Mouse (Mus musculus) midbrain, embryonic 14.5 days (tissue): ENCODE measurements around the gene Lrp11. TPM values are rescaled to one million over a fixed set of nuclear protein-coding genes. Genes with fewer than 3 reads are reported as not detected.

ENCODE experiments used
- ATAC-seq: fragments of 200-750 bp; cut with Nextera tagmentation; 2 replicates; pipeline ENCODE4 v1.8.0; 2017; ENCODE audit warnings: moderate number of reproducible peaks, moderate library complexity; ENCODE audit not compliant: low FRiP score, low TSS enrichment
- DNase-seq: peaks from one replicate; pipeline ENCODE4 v3.0.0-alpha.2; 2015
- H3K27ac ChIP-seq: fragments of 300-500 bp; sonication (generic); replicated peaks from 2 replicates; pipeline ENCODE4 v1.5.1; 2014; ENCODE audit warnings: mild to moderate bottlenecking, low read depth, low read length, moderate library complexity
- H3K27me3 ChIP-seq: fragments of 300-500 bp; sonication (generic); 2 replicates; pipeline ENCODE4 v1.6.1; 2014; ENCODE audit warnings: low read length, control low read depth, mixed read lengths; ENCODE audit not compliant: control insufficient read depth, insufficient read depth
- H3K36me3 ChIP-seq: fragments of 300-500 bp; sonication (generic); 2 replicates; pipeline ENCODE4 v1.6.1; 2014; ENCODE audit warnings: low read length, control low read depth; ENCODE audit not compliant: control insufficient read depth, insufficient read depth
- H3K4me1 ChIP-seq: fragments of 300-500 bp; sonication (generic); 2 replicates; pipeline ENCODE4 v1.6.1; 2014; ENCODE audit warnings: mild to moderate bottlenecking, antibody characterized with exemption, low read length, control low read depth; ENCODE audit not compliant: control insufficient read depth, insufficient read depth
- H3K4me2 ChIP-seq: fragments of 300-500 bp; sonication (generic); 2 replicates; pipeline ENCODE4 v1.6.1; 2014; ENCODE audit warnings: mild to moderate bottlenecking, low read length, moderate library complexity
- H3K4me3 ChIP-seq: fragments of 300-500 bp; sonication (generic); replicated peaks from 2 replicates; pipeline ENCODE4 v1.5.1; 2014; ENCODE audit warnings: low read depth, low read length
- H3K9ac ChIP-seq: fragments of 300-500 bp; sonication (generic); replicated peaks from 2 replicates; pipeline ENCODE4 v1.6.1; 2014; ENCODE audit warnings: mild to moderate bottlenecking, low read length, moderate library complexity
- H3K9me3 ChIP-seq: fragments of 300-500 bp; sonication (generic); 2 replicates; pipeline ENCODE4 v1.6.1; 2016; ENCODE audit warnings: low read length, control low read depth, mixed read lengths; ENCODE audit not compliant: control insufficient read depth
- WGBS: fragments of 180-500 bp; shearing (Covaris S2); extraction: QIAGEN DNeasy Blood & Tissue Kit; methylation state at CpG from one replicate; pipeline ENCODE4 v1.1.7; 2014; 5-methylcytosine and 5-hydroxymethylcytosine counted together
- polyA plus RNA-seq: library from polyadenylated mRNA; unstranded; fragments of >200 nt; fragmentation: Nextera tagmentation; extraction: Ambion mirVana; gene quantifications from 2 replicates; pipeline ENCODE4 v1.2.1, GENCODE M21; 2014

Gene Lrp11
- 30.9 and 36.6 TPM in 2 replicates for polyA plus RNA-seq

DNA sequence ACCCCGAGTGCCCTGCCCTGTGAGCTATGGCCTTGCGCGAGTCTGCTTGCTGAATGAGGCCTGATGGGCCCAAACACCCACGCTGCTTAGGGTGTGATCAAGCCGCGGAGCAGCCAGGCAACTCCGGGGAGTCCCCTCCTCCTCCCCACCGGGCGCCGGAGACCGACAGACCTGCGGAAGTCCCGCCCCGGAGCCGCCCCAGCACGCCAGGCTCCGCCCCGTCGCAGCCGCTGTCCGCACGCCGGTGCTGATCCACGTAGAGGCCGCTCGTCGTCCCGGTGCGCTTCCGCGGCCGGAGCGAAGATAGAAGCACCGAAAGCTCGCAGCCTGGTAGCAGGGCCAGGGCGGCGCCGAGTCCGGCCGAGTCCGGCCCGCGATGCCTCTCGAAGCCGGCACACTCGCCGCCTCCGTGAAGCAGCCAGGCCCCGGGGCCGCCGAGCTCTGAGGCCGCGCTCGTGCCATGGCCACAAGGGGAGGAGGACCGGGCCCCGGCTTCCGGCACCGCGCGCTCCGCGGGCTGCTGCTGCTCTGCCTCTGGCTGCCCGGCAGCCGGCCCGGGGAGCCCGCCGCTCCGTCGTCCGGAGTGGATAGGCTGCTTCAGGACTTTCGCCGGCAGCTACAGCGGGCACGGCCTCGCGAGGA is at the start of gene Lrp11:
Gene Lrp11 (plus strand): TSS at position 209 of the 642 bp plus-strand sequence.
- ATAC-seq (peak; percentile 95), DNase-seq (peak; percentile 93)
- H3K36me3 ChIP-seq, result no peaks in the 10 kb centered on the region
- peak within 1 kb of the TSS; percentile 91 for H3K27ac ChIP-seq
- no peaks in the 10 kb centered on the region for H3K27me3 ChIP-seq
- under 1% methylated on average over 76 of the region's 76 CpGs for WGBS
- peak within 1 kb of the TSS; percentile 98 for H3K4me2 ChIP-seq
- H3K4me1 ChIP-seq, result peaks cover 25% of the 10 kb centered on the region
- peak within 1 kb of the TSS; percentile 87 for H3K4me3 ChIP-seq
- H3K9me3 ChIP-seq, result no peaks in the 10 kb centered on the region
- peak within 1 kb of the TSS; percentile 90 for H3K9ac ChIP-seq

DNA sequence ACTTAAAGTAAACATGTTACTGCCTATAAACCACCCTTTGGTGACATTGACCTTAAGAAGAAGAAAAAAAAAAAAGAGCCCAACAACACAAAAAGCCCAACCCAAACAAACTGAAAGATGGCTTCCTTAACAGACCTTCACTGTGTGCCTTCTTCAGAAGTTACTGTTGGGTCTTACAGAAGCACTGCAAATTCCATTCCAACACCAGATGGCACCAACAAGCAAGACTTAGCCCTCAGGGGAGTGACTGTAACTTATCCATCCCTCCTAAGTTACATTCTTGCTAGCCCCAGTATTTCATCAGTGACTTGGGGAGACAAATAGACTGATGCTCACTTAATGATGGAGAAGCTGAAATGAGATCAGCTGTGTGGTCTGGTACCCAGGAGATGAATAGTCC is 11.6 kb upstream of the Lrp11 start:
- H3K4me1 ChIP-seq, result no peaks in the 10 kb centered on the region
- no peak overlapping the region for H3K4me3 ChIP-seq
- no peaks in the 10 kb centered on the region for H3K9me3 ChIP-seq
- no peak overlapping the region for H3K9ac ChIP-seq
- peak; percentile 33 for DNase-seq
- H3K27me3 ChIP-seq, result no peaks in the 10 kb centered on the region
- H3K36me3 ChIP-seq, result no peaks in the 10 kb centered on the region
- H3K4me2 ChIP-seq, result no peak overlapping the region
- ATAC-seq, result no peak
- no peak overlapping the region for H3K27ac ChIP-seq

DNA sequence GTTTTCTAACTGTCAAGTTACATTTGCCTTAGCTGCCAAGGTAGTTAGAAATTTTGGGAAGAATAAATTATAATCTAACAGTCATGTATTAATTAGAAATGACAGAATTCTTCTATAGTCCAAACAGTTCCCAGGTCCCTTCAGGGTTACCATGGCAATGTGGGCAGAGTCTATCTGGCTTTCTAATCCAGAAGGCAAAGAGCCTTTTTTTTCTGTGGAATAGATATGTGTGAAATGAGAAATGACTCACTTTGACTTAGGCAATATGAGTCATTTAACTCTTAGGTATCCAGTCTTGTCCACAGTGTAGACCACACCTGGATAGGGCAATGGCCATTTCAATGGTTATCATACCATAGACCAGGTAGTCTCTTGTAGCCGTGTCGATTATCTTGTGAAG is 8.2 kb upstream of the Lrp11 start:
- Histone ChIP-seq H3K9ac (no peak overlapping the region), H3K4me3 (no peak overlapping the region), H3K4me2 (no peak overlapping the region), H3K36me3 (no peaks in the 10 kb centered on the region), H3K4me1 (no peaks in the 10 kb centered on the region), H3K27me3 (no peaks in the 10 kb centered on the region), H3K9me3 (no peaks in the 10 kb centered on the region), H3K27ac (no peak overlapping the region)
- DNase-seq, result no peak
- WGBS, result 91% methylated on average over 2 of the region's 2 CpGs
- no peak for ATAC-seq

DNA sequence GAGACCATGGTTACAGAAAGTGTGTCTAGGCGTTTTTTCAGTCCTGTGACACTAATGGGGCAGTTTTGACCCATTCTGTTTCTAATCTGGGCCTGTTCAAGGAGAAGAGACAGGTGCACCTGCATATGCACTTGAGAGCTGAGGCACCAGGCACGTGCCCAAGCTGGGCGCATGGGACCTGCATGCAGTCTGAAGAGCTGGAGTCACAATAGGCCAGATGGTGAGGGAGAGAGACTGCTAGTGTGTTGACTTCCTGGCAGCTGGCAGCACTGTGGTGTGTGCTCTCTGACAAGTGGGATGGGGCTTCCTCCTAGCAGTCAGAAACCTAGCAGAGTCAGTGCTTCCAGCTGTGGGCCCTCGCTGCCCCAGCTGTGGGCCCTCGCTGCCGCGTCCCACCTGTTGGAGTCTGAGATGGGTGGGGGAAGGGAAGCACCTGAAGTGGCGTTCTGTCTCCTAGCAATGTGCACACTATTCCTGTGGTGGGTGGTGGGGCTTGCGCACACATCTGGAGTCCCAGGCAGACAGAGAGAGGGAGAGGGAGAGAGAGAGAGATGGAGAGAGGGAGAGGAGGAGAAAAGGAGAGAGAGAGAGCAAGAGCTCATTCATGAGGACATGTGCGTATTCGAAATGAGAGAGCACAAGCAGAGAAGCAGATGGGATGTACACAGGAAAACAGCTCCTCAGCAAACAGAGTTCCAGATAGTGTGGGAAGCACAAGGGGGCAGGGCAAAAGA is 7.3 kb upstream of the Lrp11 start:
- 48% methylated on average over 11 of the region's 11 CpGs for WGBS
- H3K4me2 ChIP-seq, result no peak overlapping the region
- H3K4me1 ChIP-seq, result no peaks in the 10 kb centered on the region
- ATAC-seq, result peak; percentile 66
- DNase-seq, result no peak
- no peak overlapping the region for H3K27ac ChIP-seq
- H3K36me3 ChIP-seq, result no peaks in the 10 kb centered on the region
- H3K9ac ChIP-seq, result no peak overlapping the region
- H3K27me3 ChIP-seq, result no peaks in the 10 kb centered on the region
- H3K4me3 ChIP-seq, result no peak overlapping the region
- no peaks in the 10 kb centered on the region for H3K9me3 ChIP-seq

DNA sequence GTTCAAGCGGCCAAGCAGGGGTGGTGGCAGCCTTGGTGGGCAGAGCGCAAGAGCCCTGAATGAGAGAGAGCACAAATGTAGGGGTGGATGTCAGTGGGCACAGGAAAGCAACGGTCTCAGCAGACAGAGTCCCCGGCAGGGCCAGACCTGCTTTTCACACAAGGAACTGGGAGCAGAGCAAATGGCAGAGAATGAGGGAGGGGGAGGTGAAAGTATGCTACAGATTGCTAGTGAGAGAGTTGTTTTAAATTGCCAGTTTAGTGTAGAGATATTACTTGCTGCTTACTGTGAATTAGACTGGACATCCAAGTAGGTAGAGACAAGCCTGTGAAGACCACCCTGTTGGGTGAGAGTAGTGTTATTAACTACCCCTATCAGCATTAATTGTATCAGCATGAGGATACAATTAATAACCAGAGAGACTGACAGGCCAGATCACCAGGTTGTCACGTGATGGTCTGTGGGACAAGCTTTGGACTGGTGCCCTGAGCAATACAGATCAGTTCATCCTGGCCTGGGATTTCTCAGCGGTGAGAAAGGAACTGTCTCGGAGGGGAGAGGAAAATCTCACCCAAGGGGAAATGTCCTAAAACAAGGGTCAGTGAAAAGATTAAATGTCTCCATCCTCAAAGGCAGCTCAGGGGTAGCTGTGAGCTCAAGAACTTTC is 6.6 kb upstream of the Lrp11 start:
- ATAC-seq, result no peak
- no peak for DNase-seq
- no peak overlapping the region for H3K4me3 ChIP-seq
- H3K9me3 ChIP-seq, result no peaks in the 10 kb centered on the region
- 58% methylated on average over 7 of the region's 7 CpGs for WGBS
- no peaks in the 10 kb centered on the region for H3K27me3 ChIP-seq
- no peak overlapping the region for H3K9ac ChIP-seq
- no peaks in the 10 kb centered on the region for H3K4me1 ChIP-seq
- H3K36me3 ChIP-seq, result no peaks in the 10 kb centered on the region
- H3K27ac ChIP-seq, result no peak overlapping the region
- no peak overlapping the region for H3K4me2 ChIP-seq

DNA sequence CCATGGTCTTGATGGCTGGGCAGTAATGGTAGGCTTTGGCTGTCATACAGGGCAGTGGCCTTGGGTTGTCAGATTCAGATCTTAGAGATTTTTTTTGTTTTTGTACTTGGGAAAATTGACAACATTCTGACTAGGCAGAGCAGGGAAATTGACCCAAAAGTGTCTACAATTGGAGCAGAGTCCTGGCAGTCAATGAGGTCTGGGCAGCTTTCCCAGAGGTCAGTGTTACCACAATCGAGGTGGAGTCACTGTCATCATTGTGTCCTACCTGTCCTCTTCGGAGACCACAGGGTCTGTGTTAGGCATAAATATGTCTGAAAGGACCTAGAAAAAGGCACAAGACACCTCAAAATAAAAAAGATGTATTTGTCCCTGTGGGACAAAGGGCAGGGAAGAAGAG is 2.8 kb upstream of the Lrp11 start:
- WGBS, result 72% methylated on average over 2 of the region's 2 CpGs
- no peak for DNase-seq
- Histone ChIP-seq H3K27me3 (no peaks in the 10 kb centered on the region), H3K4me2 (no peak overlapping the region), H3K4me1 (peaks cover 16% of the 10 kb centered on the region), H3K9ac (no peak overlapping the region), H3K9me3 (no peaks in the 10 kb centered on the region), H3K27ac (no peak overlapping the region), H3K36me3 (no peaks in the 10 kb centered on the region), H3K4me3 (no peak overlapping the region)
- no peak for ATAC-seq

DNA sequence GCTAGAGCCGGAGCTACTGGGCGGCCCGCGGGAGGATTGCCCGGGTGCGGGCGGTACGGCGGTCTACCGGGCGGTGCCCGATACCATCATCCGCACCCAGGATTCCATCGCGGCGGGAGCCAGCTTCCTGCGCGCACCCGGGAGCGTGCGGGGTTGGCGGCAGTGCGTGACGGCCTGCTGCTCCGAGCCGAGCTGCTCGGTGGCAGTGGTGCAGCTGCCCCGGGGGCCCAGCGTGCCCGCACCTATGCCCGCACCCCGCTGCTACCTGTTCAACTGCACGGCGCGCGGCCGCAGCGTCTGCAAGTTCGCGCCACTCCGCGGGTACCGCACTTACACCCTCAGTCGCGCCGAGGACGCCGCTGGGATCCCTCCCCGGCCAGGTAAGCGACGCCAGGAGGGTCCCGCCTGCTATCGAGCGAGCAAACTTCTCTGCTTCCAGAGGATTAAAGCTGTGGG is 662 bp downstream of the Lrp11 start:
- Histone ChIP-seq H3K27me3 (no peaks in the 10 kb centered on the region), H3K4me3 (peak overlapping the region; percentile 87), H3K4me2 (peak overlapping the region; percentile 98), H3K4me1 (peaks cover 25% of the 10 kb centered on the region), H3K36me3 (no peaks in the 10 kb centered on the region), H3K9me3 (no peaks in the 10 kb centered on the region), H3K27ac (peak overlapping the region; percentile 91), H3K9ac (peak overlapping the region; percentile 90)
- under 1% methylated on average over 51 of the region's 54 CpGs for WGBS
- ATAC-seq (no peak; the same call in none of the 2 replicates), DNase-seq (no peak)

DNA sequence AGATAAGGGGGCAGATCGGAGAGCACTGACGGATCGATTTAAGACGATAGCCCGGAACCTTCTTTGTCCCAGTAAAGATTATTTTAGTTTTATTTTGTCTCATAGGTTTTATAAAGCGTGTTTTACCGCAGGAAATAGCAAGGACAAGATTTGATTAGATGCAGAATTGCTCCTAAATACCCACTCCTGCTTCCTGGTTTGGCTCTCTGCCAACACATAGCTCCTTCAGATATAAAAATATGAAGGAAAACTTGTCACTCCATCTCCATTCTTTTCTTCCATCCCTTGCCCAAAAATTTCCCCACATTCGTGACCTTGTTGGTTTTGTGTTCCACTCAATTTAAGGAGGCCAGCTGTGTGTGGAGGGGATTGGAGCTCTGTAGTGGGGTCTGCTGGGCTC is 1.2 kb downstream of the Lrp11 start:
- H3K9ac ChIP-seq, result peak overlapping the region; percentile 90
- no peaks in the 10 kb centered on the region for H3K27me3 ChIP-seq
- DNase-seq (peak; percentile 38), ATAC-seq (no peak)
- H3K4me2 ChIP-seq, result peak overlapping the region; percentile 98
- WGBS, result 8% methylated on average over 8 of the region's 8 CpGs
- no peaks in the 10 kb centered on the region for H3K9me3 ChIP-seq
- H3K4me3 ChIP-seq, result peak overlapping the region; percentile 87
- H3K36me3 ChIP-seq, result no peaks in the 10 kb centered on the region
- no peak overlapping the region for H3K27ac ChIP-seq
- H3K4me1 ChIP-seq, result peaks cover 25% of the 10 kb centered on the region
